Mouse (Mus musculus): ENCODE measurements around the gene Plscr2. TPM values are rescaled to one million over a fixed set of nuclear protein-coding genes. Genes with fewer than 3 reads are reported as not detected.

Gene Plscr2
- polyA plus RNA-seq, 1 experiment from 2014 or later = 0.23 TPM

- H3K9me3 ChIP-seq (ENCODE audit: control insufficient read depth, low read length) = no peaks in the 10 kb centered on the region
- peaks cover 3% of the 10 kb centered on the region; the same call in 1 of the 2 replicates for H3K4me1 ChIP-seq (ENCODE audit: control insufficient read depth, insufficient read depth, low read length)
- WGBS = 36% methylated on average over 7 of the region's 7 CpGs
- 0 out of 2 replicates have a peak, but pooled peaks have one; percentile 22 for ATAC-seq (ENCODE audit: insufficient number of reproducible peaks, low FRiP score, low TSS enrichment, low read depth)
- peak within 1 kb of the TSS; percentile 63 for H3K27ac ChIP-seq (replicated peaks; ENCODE audit: low read depth, low read length)
- H3K36me3 ChIP-seq (ENCODE audit: control insufficient read depth, insufficient read depth, low read length) = no peaks in the 10 kb centered on the region
- no peaks in the 10 kb centered on the region for H3K27me3 ChIP-seq (ENCODE audit: control insufficient read depth, insufficient read depth, low read length)
- H3K4me2 ChIP-seq (ENCODE audit: low read depth, severe bottlenecking) = peak within 1 kb of the TSS; percentile 55
- H3K4me3 ChIP-seq (ENCODE audit: low read depth, low read length) = peak within 1 kb of the TSS; percentile 41
- H3K9ac ChIP-seq (ENCODE audit: low read length) = peak within 1 kb of the TSS; percentile 61
- DNase-seq (ENCODE audit: low spot score) = no peak
Measured at GRCm38 (mm10) chr9:92249447-92249852, 26.0 kb upstream of the Plscr2 start, which contains the start of gene Plscr1. Plscr1 (plus strand) TSS chr9:92249750.

- peak overlapping the region; percentile 61 for H3K9ac ChIP-seq (ENCODE audit: low read length)
- ATAC-seq (ENCODE audit: insufficient number of reproducible peaks, low FRiP score, low TSS enrichment, low read depth) (peak; percentile 90), DNase-seq (ENCODE audit: low spot score) (peak; percentile 85)
- WGBS = under 1% methylated on average over 40 of the region's 40 CpGs
- peaks cover 3% of the 10 kb centered on the region; the same call in 1 of the 2 replicates for H3K4me1 ChIP-seq (ENCODE audit: control insufficient read depth, insufficient read depth, low read length)
- H3K27me3 ChIP-seq (ENCODE audit: control insufficient read depth, insufficient read depth, low read length) = no peaks in the 10 kb centered on the region
- no peaks in the 10 kb centered on the region for H3K9me3 ChIP-seq (ENCODE audit: control insufficient read depth, low read length)
- H3K4me2 ChIP-seq (ENCODE audit: low read depth, severe bottlenecking) = peak overlapping the region; percentile 55
- H3K36me3 ChIP-seq (ENCODE audit: control insufficient read depth, insufficient read depth, low read length) = no peaks in the 10 kb centered on the region
- peak overlapping the region; percentile 63 for H3K27ac ChIP-seq (replicated peaks; ENCODE audit: low read depth, low read length)
- H3K4me3 ChIP-seq (ENCODE audit: low read depth, low read length) = peak overlapping the region; percentile 41
Measured at GRCm38 (mm10) chr9:92249987-92250772, 25.2 kb upstream of the Plscr2 start.

GRCm38 (mm10) chr9:92252718-92253117 is 22.7 kb upstream of the Plscr2 start:
- no peak overlapping the region for H3K4me3 ChIP-seq (ENCODE audit: low read depth, low read length)
- peak; percentile 1 for DNase-seq (ENCODE audit: low spot score)
- no peaks in the 10 kb centered on the region for H3K27me3 ChIP-seq (ENCODE audit: control insufficient read depth, insufficient read depth, low read length)
- no peaks in the 10 kb centered on the region for H3K9me3 ChIP-seq (ENCODE audit: control insufficient read depth, low read length)
- WGBS = 90% methylated on average over 5 of the region's 5 CpGs
- no peak overlapping the region for H3K9ac ChIP-seq (ENCODE audit: low read length)
- H3K27ac ChIP-seq (replicated peaks; ENCODE audit: low read depth, low read length) = no peak overlapping the region
- no peaks in the 10 kb centered on the region for H3K36me3 ChIP-seq (ENCODE audit: control insufficient read depth, insufficient read depth, low read length)
- H3K4me2 ChIP-seq (ENCODE audit: low read depth, severe bottlenecking) = no peak overlapping the region
- H3K4me1 ChIP-seq (ENCODE audit: control insufficient read depth, insufficient read depth, low read length) = peaks cover 3% of the 10 kb centered on the region; the same call in 1 of the 2 replicates
- no peak for ATAC-seq (ENCODE audit: insufficient number of reproducible peaks, low FRiP score, low TSS enrichment, low read depth)

GRCm38 (mm10) chr9:92253585-92254321 is 21.6 kb upstream of the Plscr2 start:
- H3K9ac ChIP-seq (ENCODE audit: low read length) = no peak overlapping the region
- ATAC-seq (ENCODE audit: insufficient number of reproducible peaks, low FRiP score, low TSS enrichment, low read depth) (no peak), DNase-seq (ENCODE audit: low spot score) (peak; percentile 13)
- H3K4me2 ChIP-seq (ENCODE audit: low read depth, severe bottlenecking) = no peak overlapping the region
- H3K4me3 ChIP-seq (ENCODE audit: low read depth, low read length) = no peak overlapping the region
- H3K9me3 ChIP-seq (ENCODE audit: control insufficient read depth, low read length) = no peaks in the 10 kb centered on the region
- H3K36me3 ChIP-seq (ENCODE audit: control insufficient read depth, insufficient read depth, low read length) = no peaks in the 10 kb centered on the region
- no peaks in the 10 kb centered on the region for H3K27me3 ChIP-seq (ENCODE audit: control insufficient read depth, insufficient read depth, low read length)
- peaks cover 3% of the 10 kb centered on the region; the same call in 1 of the 2 replicates for H3K4me1 ChIP-seq (ENCODE audit: control insufficient read depth, insufficient read depth, low read length)
- WGBS = 95% methylated on average over 10 of the region's 10 CpGs
- H3K27ac ChIP-seq (replicated peaks; ENCODE audit: low read depth, low read length) = no peak overlapping the region

- H3K4me1 ChIP-seq (ENCODE audit: control insufficient read depth, insufficient read depth, low read length) = no peaks in the 10 kb centered on the region
- H3K9me3 ChIP-seq (ENCODE audit: control insufficient read depth, low read length) = no peaks in the 10 kb centered on the region
- ATAC-seq (ENCODE audit: insufficient number of reproducible peaks, low FRiP score, low TSS enrichment, low read depth) (no peak), DNase-seq (ENCODE audit: low spot score) (peak; percentile 9)
- no peak overlapping the region for H3K9ac ChIP-seq (ENCODE audit: low read length)
- H3K27ac ChIP-seq (replicated peaks; ENCODE audit: low read depth, low read length) = no peak overlapping the region
- no peak overlapping the region for H3K4me3 ChIP-seq (ENCODE audit: low read depth, low read length)
- no peak overlapping the region for H3K4me2 ChIP-seq (ENCODE audit: low read depth, severe bottlenecking)
- no peaks in the 10 kb centered on the region for H3K36me3 ChIP-seq (ENCODE audit: control insufficient read depth, insufficient read depth, low read length)
- WGBS = 85% methylated on average over 7 of the region's 7 CpGs
- H3K27me3 ChIP-seq (ENCODE audit: control insufficient read depth, insufficient read depth, low read length) = no peaks in the 10 kb centered on the region
Measured at GRCm38 (mm10) chr9:92260481-92261159, 14.8 kb upstream of the Plscr2 start.

GRCm38 (mm10) chr9:92265719-92266118 is 9.7 kb upstream of the Plscr2 start:
- no peak overlapping the region for H3K9ac ChIP-seq (ENCODE audit: low read length)
- no peaks in the 10 kb centered on the region for H3K9me3 ChIP-seq (ENCODE audit: control insufficient read depth, low read length)
- 90% methylated on average over 4 of the region's 4 CpGs for WGBS
- no peak overlapping the region for H3K4me2 ChIP-seq (ENCODE audit: low read depth, severe bottlenecking)
- no peak for DNase-seq (ENCODE audit: low spot score)
- peaks cover 2% of the 10 kb centered on the region; the same call in 1 of the 2 replicates for H3K36me3 ChIP-seq (ENCODE audit: control insufficient read depth, insufficient read depth, low read length)
- no peaks in the 10 kb centered on the region for H3K27me3 ChIP-seq (ENCODE audit: control insufficient read depth, insufficient read depth, low read length)
- no peak for ATAC-seq (ENCODE audit: insufficient number of reproducible peaks, low FRiP score, low TSS enrichment, low read depth)
- H3K4me3 ChIP-seq (ENCODE audit: low read depth, low read length) = no peak overlapping the region
- no peak overlapping the region for H3K27ac ChIP-seq (replicated peaks; ENCODE audit: low read depth, low read length)
- H3K4me1 ChIP-seq (ENCODE audit: control insufficient read depth, insufficient read depth, low read length) = no peaks in the 10 kb centered on the region

GRCm38 (mm10) chr9:92266558-92267171 is 8.7 kb upstream of the Plscr2 start:
- no peak overlapping the region for H3K4me3 ChIP-seq (ENCODE audit: low read depth, low read length)
- 81% methylated on average over 8 of the region's 8 CpGs for WGBS
- no peak overlapping the region for H3K27ac ChIP-seq (replicated peaks; ENCODE audit: low read depth, low read length)
- no peak overlapping the region for H3K4me2 ChIP-seq (ENCODE audit: low read depth, severe bottlenecking)
- no peak overlapping the region for H3K9ac ChIP-seq (ENCODE audit: low read length)
- H3K27me3 ChIP-seq (ENCODE audit: control insufficient read depth, insufficient read depth, low read length) = no peaks in the 10 kb centered on the region
- peaks cover 2% of the 10 kb centered on the region; the same call in 1 of the 2 replicates for H3K36me3 ChIP-seq (ENCODE audit: control insufficient read depth, insufficient read depth, low read length)
- DNase-seq (ENCODE audit: low spot score) (peak; percentile 15), ATAC-seq (ENCODE audit: insufficient number of reproducible peaks, low FRiP score, low TSS enrichment, low read depth) (no peak)
- H3K9me3 ChIP-seq (ENCODE audit: control insufficient read depth, low read length) = no peaks in the 10 kb centered on the region
- no peaks in the 10 kb centered on the region for H3K4me1 ChIP-seq (ENCODE audit: control insufficient read depth, insufficient read depth, low read length)

GRCm38 (mm10) chr9:92267732-92268131 is 7.7 kb upstream of the Plscr2 start:
- WGBS = 72% methylated on average over 1 of the region's 1 CpGs
- peaks cover 2% of the 10 kb centered on the region; the same call in 1 of the 2 replicates for H3K36me3 ChIP-seq (ENCODE audit: control insufficient read depth, insufficient read depth, low read length)
- no peak overlapping the region for H3K27ac ChIP-seq (replicated peaks; ENCODE audit: low read depth, low read length)

More at GRCm38 (mm10) chr9:92267732-92268131, 7.7 kb upstream of the Plscr2 start:
- Histone ChIP-seq H3K4me3 (ENCODE audit: low read depth, low read length) (no peak overlapping the region), H3K27me3 (ENCODE audit: control insufficient read depth, insufficient read depth, low read length) (no peaks in the 10 kb centered on the region), H3K9me3 (ENCODE audit: control insufficient read depth, low read length) (no peaks in the 10 kb centered on the region), H3K4me2 (ENCODE audit: low read depth, severe bottlenecking) (no peak overlapping the region), H3K9ac (ENCODE audit: low read length) (no peak overlapping the region), H3K4me1 (ENCODE audit: control insufficient read depth, insufficient read depth, low read length) (no peaks in the 10 kb centered on the region)
- no peak for ATAC-seq (ENCODE audit: insufficient number of reproducible peaks, low FRiP score, low TSS enrichment, low read depth)
- DNase-seq (ENCODE audit: low spot score) = peak; percentile 3

Data from limb, embryonic 11.5 days (tissue).